Mouse (Mus musculus) left cerebral cortex, postnatal 36 days (tissue): ENCODE data around the gene Chka. TPM values are rescaled to one million over a fixed set of nuclear protein-coding genes. Genes with fewer than 3 reads are reported as not detected.

Source experiments
- DNase-seq, 2 experiments: peaks; one replicate each; pipeline ENCODE4 v3.0.0; 2021 to 2022; ENCODE audit warnings: low spot score in 2 of 2, mixed read lengths in 1 of 2
- intact Hi-C: fragments of 180-260 bp; cut with DNase I; formaldehyde crosslinking; loops from one replicate; pipeline ENCODE4 v1.15.1; 2025
- total RNA-seq, 2 experiments: library from RNA; stranded (reverse); gene quantifications; 2 replicates each; pipeline ENCODE4 v1.2.3; 2021

The Chka gene
- 100 to 1,000 TPM in 1 of 2 experiments, 10 to 100 TPM in 1; 66.7 to 108 TPM for total RNA-seq

DNA sequence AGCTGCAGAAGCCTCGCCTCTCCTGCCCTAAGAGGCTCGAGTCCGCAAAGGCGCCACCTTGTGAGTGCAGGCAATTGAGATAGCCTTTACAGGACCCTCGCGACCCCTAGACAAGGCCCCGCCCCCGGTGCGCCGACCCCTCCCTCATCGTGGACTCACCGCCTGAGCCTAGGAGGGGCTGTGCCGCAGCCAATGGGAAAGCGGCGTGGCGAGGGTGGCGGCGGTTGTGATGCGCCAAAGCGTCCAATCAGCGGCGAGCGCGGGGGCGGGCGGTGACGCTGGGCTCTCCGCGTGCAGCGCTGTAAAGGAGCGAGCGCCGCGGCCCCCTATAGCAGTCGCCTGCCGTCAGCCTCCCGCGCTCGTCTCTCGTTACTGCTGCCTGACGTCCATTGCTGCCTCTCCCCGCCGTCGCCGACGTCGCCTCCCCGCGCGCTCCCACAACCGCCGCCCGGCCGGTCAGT, at the start of gene Chka:
Gene Chka (plus strand): TSS at position 272 of the 461 bp plus-strand sequence.
- peak; percentile 99 for DNase-seq

DNA sequence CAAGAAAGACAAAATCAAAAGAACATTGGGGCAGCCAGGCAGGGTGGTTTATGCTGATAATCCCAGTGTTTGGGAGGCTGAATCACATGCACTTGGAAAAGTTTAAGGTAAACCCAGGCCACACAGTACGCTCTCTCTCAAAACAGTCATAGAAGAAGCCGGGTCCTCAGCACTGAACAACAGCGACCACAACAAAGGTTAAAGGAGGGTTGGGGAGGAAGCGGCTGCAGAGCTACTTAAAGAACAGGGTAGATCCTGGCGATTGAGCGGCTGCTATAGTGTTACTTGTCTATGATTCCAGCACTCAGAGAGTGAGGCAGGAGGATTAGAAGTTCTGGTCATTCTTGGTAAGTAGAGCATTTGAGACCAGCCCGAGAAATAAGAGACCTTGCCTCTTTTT, 46.0 kb upstream of the Chka start:
- intact Hi-C loops: no loop called here
- no peak for DNase-seq

More for the DNA sequence above, at the start of gene Chka:
- intact Hi-C loops: loop anchor here (5.0 kb wide), 1 partner anchor 84 kb away; the partner anchor contains the start of gene Kmt5b

GRCm38 (mm10) chr19:3810536-3811233, 40.9 kb upstream of the Chka start:
- DNase-seq: no peak
- intact Hi-C loops: no loop called here

GRCm38 (mm10) chr19:3814461-3814860, 37.1 kb upstream of the Chka start:
- DNase-seq: no peak
- intact Hi-C loops: no loop called here

- intact Hi-C loops: no loop called here
- no peak for DNase-seq
These were observed 35.7 kb upstream of the Chka start for GRCm38 (mm10) chr19:3815824-3816223.

DNA sequence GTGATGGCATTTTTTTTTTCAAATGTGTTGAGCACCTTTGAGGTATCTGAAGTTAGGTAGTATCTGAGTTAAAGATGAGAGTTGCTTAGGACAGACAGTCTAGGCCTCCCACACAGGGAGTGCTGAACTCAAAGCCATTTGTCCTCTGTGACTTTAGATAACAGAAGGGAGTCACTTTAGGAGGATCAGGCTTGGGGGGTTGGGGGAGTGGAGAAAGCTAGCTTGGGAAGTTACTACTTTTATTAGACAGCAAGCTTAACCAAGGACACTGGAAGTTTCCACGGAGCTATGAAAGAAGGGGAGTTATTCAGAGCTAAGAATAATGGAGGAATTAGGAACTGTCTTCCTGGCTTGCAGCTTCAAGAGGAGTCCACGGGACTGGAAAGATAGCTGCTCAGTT, 32.5 kb upstream of the Chka start:
- DNase-seq: no peak
- intact Hi-C loops: no loop called here

- DNase-seq: no peak
- intact Hi-C loops: no loop called here
These were observed 31.6 kb upstream of the Chka start for GRCm38 (mm10) chr19:3819899-3820444.

- no peak for DNase-seq
These were observed 26.5 kb upstream of the Chka start for GRCm38 (mm10) chr19:3825044-3825443.

GRCm38 (mm10) chr19:3829863-3830262, 21.7 kb upstream of the Chka start:
- intact Hi-C loops: no loop called here
- DNase-seq: no peak

More at GRCm38 (mm10) chr19:3825044-3825443, 26.5 kb upstream of the Chka start:
- intact Hi-C loops: no loop called here

- no peak for DNase-seq
- intact Hi-C loops: no loop called here
These were observed 19.9 kb upstream of the Chka start for GRCm38 (mm10) chr19:3831716-3832115.

GRCm38 (mm10) chr19:3832851-3833353, 18.7 kb upstream of the Chka start:
- DNase-seq: no peak
- intact Hi-C loops: no loop called here

- no peak for DNase-seq
- intact Hi-C loops: no loop called here
These were observed 17.3 kb upstream of the Chka start for GRCm38 (mm10) chr19:3834301-3834700.

GRCm38 (mm10) chr19:3836791-3837190, 14.8 kb upstream of the Chka start:
- intact Hi-C loops: no loop called here

GRCm38 (mm10) chr19:3838931-3839330, 12.6 kb upstream of the Chka start:
- intact Hi-C loops: no loop called here
- DNase-seq: no peak

More at GRCm38 (mm10) chr19:3836791-3837190, 14.8 kb upstream of the Chka start:
- DNase-seq: no peak

DNA sequence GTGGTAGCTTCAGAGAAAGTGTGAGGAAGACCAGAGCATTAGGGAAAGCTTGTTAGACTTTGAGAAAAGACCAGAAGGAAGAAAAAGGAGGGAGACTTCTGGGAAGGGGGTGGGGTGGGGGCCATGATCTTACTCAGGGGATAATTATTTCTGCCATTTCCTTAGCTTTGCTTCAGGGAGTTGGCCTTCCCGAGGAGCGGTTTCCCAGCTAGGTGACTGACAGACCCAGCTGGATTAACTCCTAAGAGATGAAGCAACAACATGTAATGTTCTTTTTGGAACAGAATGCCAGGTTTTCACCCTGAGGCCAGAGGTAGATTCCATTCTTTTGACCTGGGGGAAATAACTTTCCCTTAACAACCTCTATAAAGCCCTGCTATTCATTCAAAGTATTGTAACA, 11.9 kb upstream of the Chka start:
- DNase-seq: no peak
- intact Hi-C loops: no loop called here

- DNase-seq: no peak
- intact Hi-C loops: no loop called here
These were observed 11.3 kb upstream of the Chka start for GRCm38 (mm10) chr19:3840214-3840651.

DNA sequence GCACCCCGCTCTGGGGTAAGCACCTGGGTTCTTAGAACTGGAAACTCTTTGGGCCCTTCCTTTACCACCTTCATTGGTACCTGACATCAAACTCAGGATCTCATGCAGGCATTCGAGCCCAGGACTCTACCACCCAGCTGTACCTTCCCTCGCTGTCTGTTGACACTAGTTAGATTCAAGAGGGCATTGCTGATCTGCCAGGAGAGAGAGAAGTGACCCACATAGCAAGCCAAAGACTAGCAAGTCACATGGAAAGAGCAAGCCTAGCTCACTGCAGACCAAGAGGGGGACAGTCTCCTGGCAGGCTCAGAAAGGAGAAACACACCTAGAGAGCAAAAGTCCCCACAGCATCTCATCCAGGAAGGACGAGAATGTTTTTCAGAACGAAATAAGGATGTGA, 10.9 kb upstream of the Chka start:
- no peak for DNase-seq
- intact Hi-C loops: no loop called here

DNA sequence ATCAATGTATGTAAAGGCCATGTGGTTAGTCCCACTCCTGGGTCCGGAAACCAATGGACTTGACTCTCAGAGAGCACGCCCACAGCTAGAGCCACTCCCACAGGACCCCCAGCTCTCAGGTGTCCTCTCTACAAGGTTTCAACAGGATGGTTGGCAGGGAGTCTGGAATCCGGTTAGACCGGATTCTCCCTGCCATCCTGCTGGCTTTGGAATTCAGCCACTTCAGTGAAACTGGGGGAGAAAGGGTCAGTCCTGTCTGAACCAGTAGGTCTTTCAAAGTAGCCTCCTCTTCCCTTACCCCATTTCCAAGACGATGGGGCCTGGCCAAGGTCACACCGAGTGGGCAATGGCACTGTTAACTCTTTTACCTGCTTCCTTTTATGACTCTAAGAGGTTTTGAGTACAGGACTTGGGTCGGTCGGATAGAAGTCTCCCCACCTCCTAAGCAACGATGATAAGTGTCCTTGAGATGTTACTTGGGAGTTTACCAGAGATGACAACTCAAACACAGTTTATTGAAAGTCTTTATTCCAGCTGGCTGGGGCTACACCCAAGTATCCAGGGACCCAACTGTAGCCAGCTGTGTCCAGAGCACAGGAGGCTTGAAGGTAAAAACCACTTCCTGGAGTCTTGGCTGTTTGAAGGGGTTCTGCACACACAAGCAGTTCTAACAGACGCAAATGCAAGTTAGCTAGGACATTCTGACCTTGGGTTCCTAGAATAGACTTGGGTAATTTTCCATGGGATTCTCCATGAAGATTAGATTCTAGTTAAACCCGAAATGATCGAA, 9.0 kb upstream of the Chka start:
- DNase-seq: no peak
- intact Hi-C loops: no loop called here

- DNase-seq: no peak
- intact Hi-C loops: no loop called here
These were observed 7.9 kb upstream of the Chka start for GRCm38 (mm10) chr19:3843629-3844028.

DNA sequence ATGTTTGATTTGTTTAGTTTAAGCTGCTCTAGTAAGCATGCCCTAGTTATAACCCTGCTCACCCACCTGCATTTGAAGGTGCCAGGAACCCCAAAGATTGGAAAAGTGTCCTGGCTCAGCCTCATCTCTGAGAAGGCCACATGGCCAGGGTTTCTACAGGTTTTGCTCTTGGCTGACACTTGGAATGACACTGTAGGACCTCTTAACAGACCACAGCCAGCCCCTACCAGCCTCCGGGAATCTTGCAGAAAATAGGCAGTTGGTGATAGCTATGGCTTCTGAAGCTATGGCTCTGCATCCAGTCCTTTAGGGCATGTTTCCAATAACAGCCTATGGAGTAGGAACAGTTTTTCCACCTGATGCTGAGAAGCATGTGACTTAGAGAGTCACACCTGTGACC, 6.7 kb upstream of the Chka start:
- DNase-seq: no peak
- intact Hi-C loops: no loop called here
